In genomic region chr2:172329179-172329578, GRCm38 (mm10) we compare ENCODE assay signal across 8 mouse cellular contexts. TPM values are rescaled to one million over a fixed set of nuclear protein-coding genes. Genes with fewer than 3 reads are reported as not detected.
A peak's percentile ranks its signal among the peaks of the same experiment; 100 is the strongest.
DNase-seq lines count a peak whose midpoint lies in the region; ATAC-seq and TF ChIP-seq lines count a peak whose summit lies in the region.
"Had no signal": no experiment of that assay in that cellular context is flagged by ENCODE, and none has a peak within 500 bp of the region (broad histone marks: within the 10 kb centered on the region; RNA-seq: fewer than 3 reads in every experiment).

No protein-coding gene starts in this region.

- no peak for TF ChIP-seq CTCF in thymus, adult 2 months (IDR thresholded peaks at IDR 0.05; ENCODE audit: borderline replicate concordance, control insufficient read depth, extremely low read depth, insufficient read depth, low read length, poor library complexity)
- peak; percentile 82 for TF ChIP-seq CTCF in embryonic fibroblast, embryonic 13.5 days (IDR thresholded peaks at IDR 0.05; ENCODE audit: borderline replicate concordance, insufficient read depth, low read length)
- TF ChIP-seq CTCF in hindbrain, postnatal 0 days (IDR thresholded peaks at IDR 0.05; ENCODE audit: low read depth), result peak; percentile 97

- peak overlapping the region; percentile 46 for H3K4me2 ChIP-seq in hindbrain, postnatal 0 days (ENCODE audit: low read depth, low read length)
- H3K4me2 ChIP-seq in liver, embryonic 13.5 days, result no peak overlapping the region
- H3K4me2 ChIP-seq: heart, embryonic 15.5 days had no signal

- 15% methylated on average over 13 of the region's 13 CpGs for WGBS in thymus, adult 2 months
- 6% methylated on average over 13 of the region's 13 CpGs for WGBS in hindbrain, postnatal 0 days
- 5% methylated on average over 13 of the region's 13 CpGs for WGBS in liver, embryonic 13.5 days (ENCODE audit: insufficient replicate concordance)

- H3K9ac ChIP-seq in hindbrain, postnatal 0 days (replicated peaks; ENCODE audit: low read length), result no peak overlapping the region
- no peak overlapping the region for H3K9ac ChIP-seq in liver, embryonic 13.5 days
- H3K9ac ChIP-seq: heart, embryonic 15.5 days had no signal

- no peaks in the 10 kb centered on the region for H3K27me3 ChIP-seq in thymus, adult 2 months (ENCODE audit: control insufficient read depth, insufficient read depth, low read length)
- 0 out of 2 replicates have a peak, but pooled peaks cover 5% of the 10 kb centered on the region for H3K27me3 ChIP-seq in hindbrain, postnatal 0 days (ENCODE audit: insufficient read depth, low read length)
- H3K27me3 ChIP-seq in liver, embryonic 13.5 days, result peaks cover 34% of the 10 kb centered on the region

- no peak for TF ChIP-seq POLR2A in thymus, adult 2 months (IDR thresholded peaks at IDR 0.05; ENCODE audit: control insufficient read depth, extremely low read depth, insufficient read depth, low read length, poor library complexity)
- no peak for TF ChIP-seq POLR2A in embryonic fibroblast, embryonic 13.5 days (IDR thresholded peaks at IDR 0.05; ENCODE audit: low read depth, low read length)

- DNase-seq in thymus, postnatal 25 days, result peak; percentile 12
- DNase-seq in thymus, adult 2 months, result no peak
- DNase-seq in adrenal gland, postnatal 4 days (ENCODE audit: low spot score in 2 of 2), result peak; percentile 20 to 47
- DNase-seq in hindbrain, postnatal 0 days (ENCODE audit: low spot score), result peak; percentile 92
- peak; percentile 65 for DNase-seq in liver, embryonic 13.5 days
- peak; percentile 41 for DNase-seq in ovary, postnatal 14 days (ENCODE audit: low spot score)

- no peak overlapping the region for H3K27ac ChIP-seq in thymus, adult 2 months (ENCODE audit: control insufficient read depth, insufficient read depth, low read length)
- no peak overlapping the region for H3K27ac ChIP-seq in embryonic fibroblast, embryonic 13.5 days (ENCODE audit: insufficient read depth, low read length)
- no peak overlapping the region for H3K27ac ChIP-seq in hindbrain, postnatal 0 days
- no peak overlapping the region for H3K27ac ChIP-seq in liver, embryonic 13.5 days
- H3K27ac ChIP-seq: heart, embryonic 15.5 days had no signal

- no peaks in the 10 kb centered on the region for H3K9me3 ChIP-seq in hindbrain, postnatal 0 days (ENCODE audit: low read length)
- no peaks in the 10 kb centered on the region for H3K9me3 ChIP-seq in liver, embryonic 13.5 days (replicated peaks)
- H3K9me3 ChIP-seq: heart, embryonic 15.5 days had no signal

- H3K36me3 ChIP-seq in thymus, adult 2 months (ENCODE audit: control insufficient read depth, insufficient read depth, low read length), result no peaks in the 10 kb centered on the region
- H3K36me3 ChIP-seq in hindbrain, postnatal 0 days (ENCODE audit: insufficient read depth, low read length), result no peaks in the 10 kb centered on the region
- no peaks in the 10 kb centered on the region for H3K36me3 ChIP-seq in liver, embryonic 13.5 days
- H3K36me3 ChIP-seq: heart, embryonic 15.5 days had no signal

- no peaks in the 10 kb centered on the region for H3K4me1 ChIP-seq in thymus, adult 2 months (replicated peaks; ENCODE audit: control insufficient read depth, insufficient read depth, low read length)
- H3K4me1 ChIP-seq in embryonic fibroblast, embryonic 13.5 days (ENCODE audit: control insufficient read depth, insufficient read depth, low read length), result no peaks in the 10 kb centered on the region
- no peaks in the 10 kb centered on the region for H3K4me1 ChIP-seq in hindbrain, postnatal 0 days (ENCODE audit: insufficient read depth, low read length)
- H3K4me1 ChIP-seq in liver, embryonic 13.5 days (replicated peaks), result no peaks in the 10 kb centered on the region
- H3K4me1 ChIP-seq: heart, embryonic 15.5 days had no signal

- ATAC-seq in hindbrain, postnatal 0 days, result peak; percentile 91
- peak; percentile 83 for ATAC-seq in liver, embryonic 13.5 days (ENCODE audit: low read depth)

- no peak overlapping the region for H3K4me3 ChIP-seq in thymus, adult 2 months (ENCODE audit: control insufficient read depth, insufficient read depth, low read length)
- H3K4me3 ChIP-seq in embryonic fibroblast, embryonic 13.5 days (ENCODE audit: insufficient read depth, low read length), result no peak overlapping the region
- H3K4me3 ChIP-seq in hindbrain, postnatal 0 days (ENCODE audit: low read length), result no peak overlapping the region
- H3K4me3 ChIP-seq in liver, embryonic 13.5 days (replicated peaks), result no peak overlapping the region
- H3K4me3 ChIP-seq: heart, embryonic 15.5 days had no signal

RNA-seq across cellular contexts. Expression of gene Fam210b, which starts 16.2 kb away (rescaled TPM):
- polyA plus RNA-seq in thymus, adult 2 months (2012; rRNA removed), result 6.0 and 6.9 TPM in 2 replicates
- total RNA-seq in adrenal gland, postnatal 4 days (2021), result 10 to 100 TPM; 28.4 to 33.2 TPM
- 10.6 and 11.8 TPM in 2 replicates for polyA plus RNA-seq in embryonic fibroblast, embryonic 13.5 days (2011; ENCODE audit: insufficient read length, low read depth, missing spikeins)
- 10.9 and 11.8 TPM in 2 replicates for total RNA-seq in hindbrain, postnatal 0 days (2014; rRNA removed)
- 23.0 and 23.1 TPM in 2 replicates for polyA plus RNA-seq in hindbrain, postnatal 0 days (2015; fragmentation: Nextera tagmentation; extraction: Ambion mirVana)
- 131 and 149 TPM in 2 replicates for polyA plus RNA-seq in liver, embryonic 13.5 days (2015; fragmentation: Nextera tagmentation; extraction: Ambion mirVana)

RNA-seq across cellular contexts. Expression of gene Aurka, which starts 41.2 kb away (rescaled TPM):
- polyA plus RNA-seq in thymus, adult 2 months (2012; rRNA removed), result 47.7 and 52.1 TPM in 2 replicates
- 10 to 100 TPM; 22.4 to 22.6 TPM for total RNA-seq in adrenal gland, postnatal 4 days (2021)
- 28.9 and 35.5 TPM in 2 replicates for polyA plus RNA-seq in embryonic fibroblast, embryonic 13.5 days (2011; ENCODE audit: insufficient read length, low read depth, missing spikeins)
- 10.4 and 13.7 TPM in 2 replicates for total RNA-seq in hindbrain, postnatal 0 days (2014; rRNA removed)
- 10.9 and 12.9 TPM in 2 replicates for polyA plus RNA-seq in hindbrain, postnatal 0 days (2015; fragmentation: Nextera tagmentation; extraction: Ambion mirVana)
- 142 and 172 TPM in 2 replicates for polyA plus RNA-seq in liver, embryonic 13.5 days (2015; fragmentation: Nextera tagmentation; extraction: Ambion mirVana)

RNA-seq across cellular contexts. Expression of gene Cstf1, which starts 41.3 kb away (rescaled TPM):
- 79.1 and 97.7 TPM in 2 replicates for polyA plus RNA-seq in thymus, adult 2 months (2012; rRNA removed)
- 10 to 100 TPM; 38.5 to 41.5 TPM for total RNA-seq in adrenal gland, postnatal 4 days (2021)
- 30.4 and 30.9 TPM in 2 replicates for polyA plus RNA-seq in embryonic fibroblast, embryonic 13.5 days (2011; ENCODE audit: insufficient read length, low read depth, missing spikeins)
- total RNA-seq in hindbrain, postnatal 0 days (2014; rRNA removed), result 40.1 and 47.1 TPM in 2 replicates
- 25.6 and 27.6 TPM in 2 replicates for polyA plus RNA-seq in hindbrain, postnatal 0 days (2015; fragmentation: Nextera tagmentation; extraction: Ambion mirVana)
- polyA plus RNA-seq in liver, embryonic 13.5 days (2015; fragmentation: Nextera tagmentation; extraction: Ambion mirVana), result 25.0 and 31.4 TPM in 2 replicates
